Mouse (Mus musculus): ENCODE measurements at regions not wholly inside any gene's neighbourhood (a gene's known extent, or its start where the extent isn't known, plus 50 kb on each side); places are given as distances from the start of the nearest gene placed in this dataset.
"Not testable (repeated sequence)": the region's sequence is repeated elsewhere in the genome, so short reads cannot be mapped to it uniquely, and the experiment has no call there.

GRCm38 (mm10) chr13:39566491-39566890 is 605.8 kb upstream of the Slc35b3 start:
- no peak for DNase-seq (ENCODE audit: low spot score)

- no peak for DNase-seq (ENCODE audit: low spot score)
Measured at GRCm38 (mm10) chr13:39537724-39538440, 577.2 kb upstream of the Slc35b3 start.

GRCm38 (mm10) chr13:39526469-39526868 is 565.8 kb upstream of the Slc35b3 start:
- no peak for DNase-seq (ENCODE audit: low spot score)

GRCm38 (mm10) chr13:39523856-39524301 is 563.2 kb upstream of the Slc35b3 start:
- DNase-seq (ENCODE audit: low spot score) = no peak

GRCm38 (mm10) chr13:39523246-39523850 is 562.7 kb upstream of the Slc35b3 start:
- no peak for DNase-seq (ENCODE audit: low spot score)

- no peak for DNase-seq (ENCODE audit: low spot score)
Measured at GRCm38 (mm10) chr13:39520846-39521245, 560.2 kb upstream of the Slc35b3 start.

- no peak for DNase-seq (ENCODE audit: low spot score)
Measured at GRCm38 (mm10) chr13:39516106-39516505, 555.4 kb upstream of the Slc35b3 start.

- DNase-seq (ENCODE audit: low spot score) = no peak
Measured at GRCm38 (mm10) chr13:39489806-39490205, 529.1 kb upstream of the Slc35b3 start.

- DNase-seq (ENCODE audit: low spot score) = no peak
Measured at GRCm38 (mm10) chr13:39472621-39473020, 511.9 kb upstream of the Slc35b3 start.

GRCm38 (mm10) chr13:39441799-39442198 is 481.1 kb upstream of the Slc35b3 start:
- DNase-seq (ENCODE audit: low spot score) = no peak

- DNase-seq (ENCODE audit: low spot score) = peak; percentile 37
Measured at GRCm38 (mm10) chr13:39440907-39441306, 480.2 kb upstream of the Slc35b3 start.

GRCm38 (mm10) chr13:39440336-39440735 is 479.7 kb upstream of the Slc35b3 start:
- DNase-seq (ENCODE audit: low spot score) = no peak

- DNase-seq (ENCODE audit: low spot score) = no peak
Measured at GRCm38 (mm10) chr13:39427996-39428395, 467.3 kb upstream of the Slc35b3 start.

GRCm38 (mm10) chr13:39425944-39426343 is 465.3 kb upstream of the Slc35b3 start:
- no peak for DNase-seq (ENCODE audit: low spot score)

- DNase-seq (ENCODE audit: low spot score) = no peak
Measured at GRCm38 (mm10) chr13:39418127-39418526, 457.5 kb upstream of the Slc35b3 start.

- DNase-seq (ENCODE audit: low spot score) = no peak
Measured at GRCm38 (mm10) chr13:39411471-39412251, 451.0 kb upstream of the Slc35b3 start.

GRCm38 (mm10) chr13:39392589-39392988 is 431.9 kb upstream of the Slc35b3 start:
- no peak for DNase-seq (ENCODE audit: low spot score)

GRCm38 (mm10) chr13:39392151-39392550 is 431.5 kb upstream of the Slc35b3 start:
- not testable (repeated sequence) for DNase-seq (ENCODE audit: low spot score)

- DNase-seq (ENCODE audit: low spot score) = no peak
Measured at GRCm38 (mm10) chr13:39376677-39377076, 416.0 kb upstream of the Slc35b3 start.

- no peak for DNase-seq (ENCODE audit: low spot score)
Measured at GRCm38 (mm10) chr13:39376269-39376668, 415.6 kb upstream of the Slc35b3 start.

GRCm38 (mm10) chr13:39372565-39372964 is 411.9 kb upstream of the Slc35b3 start:
- no peak for DNase-seq (ENCODE audit: low spot score)

- DNase-seq (ENCODE audit: low spot score) = no peak
Measured at GRCm38 (mm10) chr13:39363637-39364036, 403.0 kb upstream of the Slc35b3 start.

- no peak for DNase-seq (ENCODE audit: low spot score)
Measured at GRCm38 (mm10) chr13:39362536-39362935, 401.9 kb upstream of the Slc35b3 start.

All from layer of hippocampus, adult 9-10 months (tissue).